8 mouse cellular contexts compared by ENCODE assay signal in genomic region chr2:132262879-132263398, GRCm38 (mm10). TPM values are rescaled to one million over a fixed set of nuclear protein-coding genes. Genes with fewer than 3 reads are reported as not detected.
DNase-seq lines count a peak whose midpoint lies in the region; ATAC-seq lines count a peak whose summit lies in the region.

Cds2 (plus strand) TSS chr2:132263148.

- H3K4me1 ChIP-seq in forebrain, embryonic 14.5 days (ENCODE audit: control insufficient read depth, insufficient read depth, low read length): peaks cover 14% of the 10 kb centered on the region
- peaks cover 20% of the 10 kb centered on the region for H3K4me1 ChIP-seq in neural tube, embryonic 15.5 days

- intact Hi-C loops in heart, postnatal 14 days (cut with DNase I): loop anchor here (2.0 to 5.0 kb wide), 2 partner anchors 52 to 224 kb away; no protein-coding TSS in a partner anchor

- peak within 1 kb of the TSS; percentile 47 for H3K4me2 ChIP-seq in forebrain, embryonic 14.5 days (ENCODE audit: low read length)
- peak within 1 kb of the TSS; percentile 62 for H3K4me2 ChIP-seq in neural tube, embryonic 15.5 days

- H3K4me3 ChIP-seq in forebrain, embryonic 14.5 days (ENCODE audit: low read depth, low read length): peak within 1 kb of the TSS; percentile 92
- peak within 1 kb of the TSS; percentile 96 for H3K4me3 ChIP-seq in neural tube, embryonic 15.5 days (replicated peaks)

- H3K27ac ChIP-seq in forebrain, embryonic 14.5 days (ENCODE audit: low read depth, low read length): peak within 1 kb of the TSS; percentile 86
- H3K27ac ChIP-seq in neural tube, embryonic 15.5 days (replicated peaks): peak within 1 kb of the TSS; percentile 91

- peak within 1 kb of the TSS; percentile 93 for H3K9ac ChIP-seq in forebrain, embryonic 14.5 days (ENCODE audit: low read length)
- peak within 1 kb of the TSS; percentile 97 for H3K9ac ChIP-seq in neural tube, embryonic 15.5 days (replicated peaks)

- under 1% methylated on average over 49 of the region's 49 CpGs for WGBS in forebrain, embryonic 14.5 days
- WGBS in neural tube, embryonic 15.5 days: 0% methylated on average over 47 of the region's 49 CpGs

- no peaks in the 10 kb centered on the region for H3K36me3 ChIP-seq in forebrain, embryonic 14.5 days (ENCODE audit: control insufficient read depth, insufficient read depth, low read length)
- H3K36me3 ChIP-seq in neural tube, embryonic 15.5 days: no peaks in the 10 kb centered on the region

- peak; percentile 99 for ATAC-seq in forebrain, embryonic 14.5 days
- ATAC-seq in neural tube, embryonic 15.5 days (ENCODE audit: low FRiP score): peak; percentile 98

- H3K9me3 ChIP-seq in forebrain, embryonic 14.5 days (replicated peaks; ENCODE audit: control insufficient read depth, low read length): no peaks in the 10 kb centered on the region
- no peaks in the 10 kb centered on the region for H3K9me3 ChIP-seq in neural tube, embryonic 15.5 days (replicated peaks)

- no peaks in the 10 kb centered on the region for H3K27me3 ChIP-seq in forebrain, embryonic 14.5 days (replicated peaks; ENCODE audit: control insufficient read depth, insufficient read depth, low read length)
- no peaks in the 10 kb centered on the region for H3K27me3 ChIP-seq in neural tube, embryonic 15.5 days (replicated peaks)

- peak; percentile 99 for DNase-seq in ES-CJ7 (ENCODE audit: low read depth, low spot score)
- peak; percentile 99 for DNase-seq in cerebellum, adult 11 months
- peak; percentile 100 for DNase-seq in forebrain, embryonic 14.5 days (ENCODE audit: low spot score)
- peak; percentile 100 for DNase-seq in heart, postnatal 14 days
- peak; percentile 99 for DNase-seq in layer of hippocampus, adult 11-12 months (ENCODE audit: low spot score)
- peak; percentile 99 for DNase-seq in lung, adult 18-20 months
- peak; percentile 99 for DNase-seq in testis, postnatal 14 days (ENCODE audit: low spot score)

RNA-seq across cellular contexts. Expression of gene Cds2, which starts in this region (rescaled TPM):
- 23.2 and 29.3 TPM in 2 replicates for polyA plus RNA-seq in forebrain, embryonic 14.5 days (2014; fragmentation: Nextera tagmentation; extraction: Ambion mirVana)
- 10 to 100 TPM; 80.1 to 91.4 TPM for total RNA-seq in heart, postnatal 14 days (2021)
- 49.4 and 57.8 TPM in 2 replicates for polyA plus RNA-seq in neural tube, embryonic 15.5 days (2015; fragmentation: Nextera tagmentation; extraction: Ambion mirVana)

Comparison
In these comparisons a context has a peak if more than half of its experiments do, and no peak if none do; other contexts are left out.
1. Peak in every context shown above with its lines: DNase-seq, ATAC-seq, H3K4me3 ChIP-seq and H3K27ac ChIP-seq.